Mouse (Mus musculus): Measurements from ENCODE around the gene Foxred2.
A peak's percentile ranks its signal among the peaks of the same experiment; 100 is the strongest.

The Foxred2 gene

GRCm38 (mm10) chr15:77949061-77949460 lies 7.5 kb downstream of the Foxred2 start:
- no peak for DNase-seq (ENCODE audit: inconsistent age in 2 of 2, low spot score in 1 of 2)

GRCm38 (mm10) chr15:77945711-77946110 lies 10.8 kb downstream of the Foxred2 start:
- DNase-seq (ENCODE audit: inconsistent age in 2 of 2, low spot score in 1 of 2): peak in 1 of 2 experiments; percentile 40

GRCm38 (mm10) chr15:77941563-77941962 lies 15.0 kb downstream of the Foxred2 start:
- DNase-seq (ENCODE audit: inconsistent age in 2 of 2, low spot score in 1 of 2): no peak

GRCm38 (mm10) chr15:77938516-77938915 lies 18.0 kb downstream of the Foxred2 start:
- no peak for DNase-seq (ENCODE audit: inconsistent age in 2 of 2, low spot score in 1 of 2)

GRCm38 (mm10) chr15:77935673-77936375 lies 20.7 kb downstream of the Foxred2 start:
- no peak for DNase-seq (ENCODE audit: inconsistent age in 2 of 2, low spot score in 1 of 2)

- no peak for DNase-seq (ENCODE audit: inconsistent age in 2 of 2, low spot score in 1 of 2)
These were observed 21.6 kb downstream of the Foxred2 start for GRCm38 (mm10) chr15:77934968-77935367.

GRCm38 (mm10) chr15:77934326-77934725 lies 22.2 kb downstream of the Foxred2 start:
- DNase-seq (ENCODE audit: inconsistent age in 2 of 2, low spot score in 1 of 2): peak; percentile 48 to 77

- peak; percentile 97 to 100 for DNase-seq (ENCODE audit: inconsistent age in 2 of 2, low spot score in 1 of 2)
These were observed 22.8 kb downstream of the Foxred2 start for GRCm38 (mm10) chr15:77933770-77934169.

GRCm38 (mm10) chr15:77933222-77933621 lies 23.3 kb downstream of the Foxred2 start:
- no peak for DNase-seq (ENCODE audit: inconsistent age in 2 of 2, low spot score in 1 of 2)

GRCm38 (mm10) chr15:77931689-77932016 lies 24.9 kb downstream of the Foxred2 start:
- peak in 1 of 2 experiments; percentile 49 for DNase-seq (ENCODE audit: inconsistent age in 2 of 2, low spot score in 1 of 2)

GRCm38 (mm10) chr15:77930986-77931688 lies 25.4 kb downstream of the Foxred2 start:
- no peak for DNase-seq (ENCODE audit: inconsistent age in 2 of 2, low spot score in 1 of 2)

GRCm38 (mm10) chr15:77929804-77930203 lies 26.7 kb downstream of the Foxred2 start:
- DNase-seq (ENCODE audit: inconsistent age in 2 of 2, low spot score in 1 of 2): peak in 1 of 2 experiments; percentile 56

GRCm38 (mm10) chr15:77928673-77929331 lies 27.7 kb downstream of the Foxred2 start, which contains the start of gene Txn2:
TSS of gene Txn2 (minus strand) at chr15:77929006.
- peak; percentile 99 for DNase-seq (ENCODE audit: inconsistent age in 2 of 2, low spot score in 1 of 2)

- peak; percentile 50 to 82 for DNase-seq (ENCODE audit: inconsistent age in 2 of 2, low spot score in 1 of 2)
These were observed 28.4 kb downstream of the Foxred2 start for GRCm38 (mm10) chr15:77928091-77928490.

- peak; percentile 72 to 84 for DNase-seq (ENCODE audit: inconsistent age in 2 of 2, low spot score in 1 of 2)
These were observed 29.6 kb downstream of the Foxred2 start for GRCm38 (mm10) chr15:77926921-77927320.

- peak in 1 of 2 experiments; percentile 39 for DNase-seq (ENCODE audit: inconsistent age in 2 of 2, low spot score in 1 of 2)
These were observed 31.3 kb downstream of the Foxred2 start for GRCm38 (mm10) chr15:77925195-77925594.

GRCm38 (mm10) chr15:77923267-77924035 lies 33.1 kb downstream of the Foxred2 start:
- DNase-seq (ENCODE audit: inconsistent age in 2 of 2, low spot score in 1 of 2): peak in 1 of 2 experiments; percentile 75

GRCm38 (mm10) chr15:77922710-77923109 lies 33.8 kb downstream of the Foxred2 start:
- DNase-seq (ENCODE audit: inconsistent age in 2 of 2, low spot score in 1 of 2): peak; percentile 79 to 88

- peak in 1 of 2 experiments; percentile 47 for DNase-seq (ENCODE audit: inconsistent age in 2 of 2, low spot score in 1 of 2)
These were observed 34.9 kb downstream of the Foxred2 start for GRCm38 (mm10) chr15:77921636-77922035.

GRCm38 (mm10) chr15:77920511-77921462 lies 35.7 kb downstream of the Foxred2 start:
- peak; percentile 47 to 75 for DNase-seq (ENCODE audit: inconsistent age in 2 of 2, low spot score in 1 of 2)

All from adrenal gland, adult (tissue).